Mouse (Mus musculus): ENCODE data around the gene 4930535I16Rik.
"Not testable (repeated sequence)": the region's sequence is repeated elsewhere in the genome, so short reads cannot be mapped to it uniquely, and the experiment has no call there.

The 4930535I16Rik gene

GRCm38 (mm10) chr4:123917548-123918140, at the start of gene 4930535I16Rik:
TSS of gene 4930535I16Rik (minus strand) at chr4:123918022.
- DNase-seq (ENCODE audit: low read depth, low spot score), result no peak

- no peak for DNase-seq (ENCODE audit: low read depth, low spot score)
These were observed 44.9 kb upstream of the 4930535I16Rik start for GRCm38 (mm10) chr4:123962721-123963120.

GRCm38 (mm10) chr4:123960955-123961354, 43.1 kb upstream of the 4930535I16Rik start:
- DNase-seq (ENCODE audit: low read depth, low spot score), result no peak

GRCm38 (mm10) chr4:123957891-123958290, 40.1 kb upstream of the 4930535I16Rik start:
- DNase-seq (ENCODE audit: low read depth, low spot score), result no peak

- no peak for DNase-seq (ENCODE audit: low read depth, low spot score)
These were observed 39.6 kb upstream of the 4930535I16Rik start for GRCm38 (mm10) chr4:123957492-123957808.

- DNase-seq (ENCODE audit: low read depth, low spot score), result peak; percentile 18
These were observed 39.1 kb upstream of the 4930535I16Rik start for GRCm38 (mm10) chr4:123956703-123957491.

- no peak for DNase-seq (ENCODE audit: low read depth, low spot score)
These were observed 34.2 kb upstream of the 4930535I16Rik start for GRCm38 (mm10) chr4:123952059-123952458.

- no peak for DNase-seq (ENCODE audit: low read depth, low spot score)
These were observed 31.8 kb upstream of the 4930535I16Rik start for GRCm38 (mm10) chr4:123949649-123950048.

- DNase-seq (ENCODE audit: low read depth, low spot score), result no peak
These were observed 31.1 kb upstream of the 4930535I16Rik start for GRCm38 (mm10) chr4:123948901-123949300.

- DNase-seq (ENCODE audit: low read depth, low spot score), result no peak
These were observed 29.3 kb upstream of the 4930535I16Rik start for GRCm38 (mm10) chr4:123947149-123947548.

- no peak for DNase-seq (ENCODE audit: low read depth, low spot score)
These were observed 28.9 kb upstream of the 4930535I16Rik start for GRCm38 (mm10) chr4:123946701-123947100.

- DNase-seq (ENCODE audit: low read depth, low spot score), result not testable (repeated sequence)
These were observed 23.1 kb upstream of the 4930535I16Rik start for GRCm38 (mm10) chr4:123940878-123941277.

- DNase-seq (ENCODE audit: low read depth, low spot score), result peak; percentile 36
These were observed 22.0 kb upstream of the 4930535I16Rik start for GRCm38 (mm10) chr4:123939838-123940237.

- no peak for DNase-seq (ENCODE audit: low read depth, low spot score)
These were observed 18.2 kb upstream of the 4930535I16Rik start for GRCm38 (mm10) chr4:123936059-123936458.

GRCm38 (mm10) chr4:123934306-123934705, 16.5 kb upstream of the 4930535I16Rik start:
- no peak for DNase-seq (ENCODE audit: low read depth, low spot score)

GRCm38 (mm10) chr4:123929994-123930393, 12.2 kb upstream of the 4930535I16Rik start:
- DNase-seq (ENCODE audit: low read depth, low spot score), result no peak

GRCm38 (mm10) chr4:123927961-123928360, 10.1 kb upstream of the 4930535I16Rik start:
- DNase-seq (ENCODE audit: low read depth, low spot score), result peak; percentile 45

GRCm38 (mm10) chr4:123921055-123921565, 3.3 kb upstream of the 4930535I16Rik start:
- DNase-seq (ENCODE audit: low read depth, low spot score), result no peak

GRCm38 (mm10) chr4:123918851-123919250, 1.0 kb upstream of the 4930535I16Rik start:
- no peak for DNase-seq (ENCODE audit: low read depth, low spot score)

- peak; percentile 98 for DNase-seq (ENCODE audit: low read depth, low spot score)
These were observed 874 bp downstream of the 4930535I16Rik start, which contains the start of gene Rragc for GRCm38 (mm10) chr4:123916748-123917547. TSS of gene Rragc (plus strand) at chr4:123917446.

- DNase-seq (ENCODE audit: low read depth, low spot score), result no peak
These were observed 5.4 kb downstream of the 4930535I16Rik start for GRCm38 (mm10) chr4:123912431-123912830.

GRCm38 (mm10) chr4:123911503-123911902, 6.3 kb downstream of the 4930535I16Rik start:
- no peak for DNase-seq (ENCODE audit: low read depth, low spot score)
